Mouse (Mus musculus) limb, embryonic 14.5 days (tissue): ENCODE data around the gene Arhgef11. TPM values are rescaled to one million over a fixed set of nuclear protein-coding genes. Genes with fewer than 3 reads are reported as not detected.

Source experiments
- ATAC-seq: fragments of 200-750 bp; cut with Nextera tagmentation; 2 replicates; pipeline ENCODE4 v1.8.0; 2017; ENCODE audit warnings: low read depth, moderate number of reproducible peaks, moderate TSS enrichment; ENCODE audit not compliant: low FRiP score
- DNase-seq: peaks from one replicate; pipeline ENCODE4 v3.0.0-alpha.2; 2015; ENCODE audit warnings: low spot score
- H3K27ac ChIP-seq: fragments of 300-500 bp; sonication (generic); replicated peaks from 2 replicates; pipeline ENCODE4 v1.5.1; 2014; ENCODE audit warnings: low read depth, mild to moderate bottlenecking, low read length, moderate library complexity, mixed read lengths
- H3K27me3 ChIP-seq: fragments of 300-500 bp; sonication (generic); 2 replicates; pipeline ENCODE4 v1.6.1; 2014; ENCODE audit warnings: low read length, mixed read lengths; ENCODE audit not compliant: control insufficient read depth, insufficient read depth
- H3K36me3 ChIP-seq: fragments of 300-500 bp; sonication (generic); 2 replicates; pipeline ENCODE4 v1.6.1; 2014; ENCODE audit warnings: mild to moderate bottlenecking, low read length, moderate library complexity, mixed read lengths; ENCODE audit not compliant: control insufficient read depth, insufficient read depth
- H3K4me1 ChIP-seq: fragments of 300-500 bp; sonication (generic); 2 replicates; pipeline ENCODE4 v1.6.1; 2014; ENCODE audit warnings: antibody characterized with exemption, low read length, mixed read lengths; ENCODE audit not compliant: control insufficient read depth, insufficient read depth
- H3K4me2 ChIP-seq: fragments of 300-500 bp; sonication (generic); replicated peaks from 2 replicates; pipeline ENCODE4 v1.6.1; 2014; ENCODE audit warnings: low read depth, mild to moderate bottlenecking, low read length, moderate library complexity; ENCODE audit not compliant: severe bottlenecking
- H3K4me3 ChIP-seq: fragments of 300-500 bp; sonication (generic); replicated peaks from 2 replicates; pipeline ENCODE4 v1.5.1; 2014; ENCODE audit warnings: low read length
- H3K9ac ChIP-seq: fragments of 300-500 bp; sonication (generic); 2 replicates; pipeline ENCODE4 v1.6.1; 2014; ENCODE audit warnings: mild to moderate bottlenecking, low read depth, low read length, moderate library complexity; ENCODE audit not compliant: severe bottlenecking
- H3K9me3 ChIP-seq: fragments of 300-500 bp; sonication (generic); 2 replicates; pipeline ENCODE4 v1.6.1; 2016; ENCODE audit warnings: low read length; ENCODE audit not compliant: control insufficient read depth
- POLR2A ChIP-seq: fragments of 200-500 bp; IDR thresholded peaks from 2 replicates; pipeline ENCODE4 v1.8.0; 2012; ENCODE audit warnings: inconsistent platforms, mild to moderate bottlenecking, moderate library complexity, borderline replicate concordance; ENCODE audit not compliant: insufficient read depth, insufficient read length; ENCODE audit errors: extremely low read depth
- WGBS: fragments of 180-500 bp; shearing (Covaris S2); extraction: QIAGEN DNeasy Blood & Tissue Kit; methylation state at CpG from one replicate; pipeline ENCODE4 v1.1.7; 2014; 5-methylcytosine and 5-hydroxymethylcytosine counted together
- polyA plus RNA-seq, 2 experiments: library from polyadenylated mRNA; depleted of rRNA in 1 of 2; stranded (reverse) in 1 of 2; unstranded in 1 of 2; fragments of >200 nt; fragmentation: Nextera tagmentation in 1 of 2; extraction: Ambion mirVana in 1 of 2; gene quantifications; 2 replicates each; pipeline versions ENCODE4 v1.2.1 to v1.2.3; 2012 to 2014

Arhgef11 gene
- polyA plus RNA-seq, 2 experiments = 16.1 to 28.2 TPM

DNA sequence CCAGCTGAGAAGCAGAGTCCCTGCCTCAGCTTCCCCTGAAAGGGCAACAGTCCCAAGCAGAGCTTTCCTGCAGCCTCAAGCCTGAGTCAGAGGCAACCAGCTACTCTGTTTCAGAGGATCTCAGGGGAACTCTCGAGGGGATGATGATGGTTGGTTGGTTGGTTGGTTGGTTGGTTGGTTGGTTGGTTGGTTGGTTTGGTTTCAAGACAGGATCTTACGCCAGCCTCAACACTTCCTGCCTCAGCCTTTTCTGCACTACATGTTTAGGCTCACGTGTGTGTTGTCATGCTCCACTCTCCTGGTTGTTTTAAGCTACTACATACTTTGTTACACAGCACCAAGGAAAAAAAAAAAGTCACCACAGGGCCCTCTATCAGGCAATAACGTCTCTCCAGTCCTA lies 126.6 kb downstream of the Arhgef11 start:
- 0 out of 2 replicates have a peak, but pooled peaks cover 10% of the 10 kb centered on the region for H3K4me1 ChIP-seq
- H3K9ac ChIP-seq = no peak overlapping the region
- TF ChIP-seq POLR2A = no peak
- no peak overlapping the region for H3K27ac ChIP-seq
- H3K27me3 ChIP-seq = no peaks in the 10 kb centered on the region
- 88% methylated on average over 4 of the region's 4 CpGs for WGBS
- H3K36me3 ChIP-seq = 0 out of 2 replicates have a peak, but pooled peaks cover 6% of the 10 kb centered on the region
- H3K9me3 ChIP-seq = no peaks in the 10 kb centered on the region
- no peak overlapping the region for H3K4me3 ChIP-seq
- H3K4me2 ChIP-seq = no peak overlapping the region
- ATAC-seq = no peak
- no peak for DNase-seq

DNA sequence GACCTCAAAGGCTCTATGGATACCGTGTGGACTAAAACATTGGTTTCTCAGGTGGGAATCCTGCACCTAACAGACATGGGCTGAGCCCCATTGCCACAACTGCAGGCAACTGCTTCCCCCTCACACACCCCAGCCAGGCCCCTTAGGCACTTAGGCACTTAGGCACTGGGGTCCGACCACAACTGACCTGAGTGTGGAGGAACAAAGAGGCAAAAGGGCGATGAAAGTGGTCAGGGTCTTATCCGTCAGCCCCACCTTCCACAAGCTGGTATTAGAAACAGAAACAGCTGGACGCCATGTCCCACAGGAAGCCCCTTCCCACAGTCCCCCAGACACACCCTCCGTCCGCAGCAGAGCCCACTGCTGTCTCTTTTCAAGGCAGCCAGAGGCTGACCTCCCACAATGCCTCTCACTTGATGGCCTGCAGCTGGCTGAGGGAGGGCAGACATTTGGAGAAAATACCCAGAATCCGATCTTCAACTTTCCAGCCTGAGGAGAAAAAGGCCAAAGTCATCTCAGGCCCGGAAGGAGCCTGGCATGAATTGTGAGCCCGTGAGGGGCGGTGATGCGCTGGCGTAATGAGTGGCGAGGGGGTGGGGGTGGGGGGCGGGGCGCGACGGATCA lies 127.8 kb downstream of the Arhgef11 start:
- TF ChIP-seq POLR2A = no peak
- H3K4me1 ChIP-seq = 0 out of 2 replicates have a peak, but pooled peaks cover 10% of the 10 kb centered on the region
- H3K4me3 ChIP-seq = 0 out of 2 replicates have a peak overlapping the region, but pooled peaks have one; percentile 8
- no peak overlapping the region for H3K27ac ChIP-seq
- DNase-seq (no peak), ATAC-seq (no peak)
- 27% methylated on average over 17 of the region's 18 CpGs for WGBS
- peak overlapping the region; percentile 37 for H3K4me2 ChIP-seq
- peaks cover 11% of the 10 kb centered on the region; the same call in 1 of the 2 replicates for H3K36me3 ChIP-seq
- H3K27me3 ChIP-seq = no peaks in the 10 kb centered on the region
- H3K9ac ChIP-seq = peak overlapping the region; percentile 45; the same call in 1 of the 2 replicates
- no peaks in the 10 kb centered on the region for H3K9me3 ChIP-seq

DNA sequence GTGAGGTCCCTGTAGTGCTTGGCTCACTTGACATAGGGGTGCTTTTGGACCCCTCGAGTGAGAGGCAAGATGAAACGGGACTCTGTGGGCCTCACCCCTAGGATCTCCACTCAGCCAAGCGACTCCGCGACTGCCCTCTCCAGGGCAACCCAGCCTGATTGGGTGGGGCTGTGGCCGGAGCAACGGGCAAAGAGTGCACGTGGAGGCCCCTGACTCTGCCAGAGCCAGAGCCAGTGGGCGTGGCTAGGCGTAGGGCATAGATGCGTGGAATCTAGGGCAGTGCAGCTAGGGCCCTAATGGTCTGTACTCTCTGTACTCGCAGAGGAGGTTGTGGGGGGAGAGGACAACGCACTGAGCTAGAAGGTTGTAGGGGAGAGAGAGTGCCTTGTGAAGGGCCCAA lies 131.1 kb downstream of the Arhgef11 start, which contains the start of gene Lrrc71:
Lrrc71 (minus strand) TSS at position 195 of the 400 bp plus-strand sequence.
- Histone ChIP-seq H3K27ac (no peak within 1 kb of the TSS), H3K4me2 (no peak within 1 kb of the TSS), H3K4me1 (0 out of 2 replicates have a peak, but pooled peaks cover 10% of the 10 kb centered on the region), H3K36me3 (peaks cover 6% of the 10 kb centered on the region), H3K4me3 (no peak within 1 kb of the TSS), H3K9ac (no peak within 1 kb of the TSS), H3K27me3 (no peaks in the 10 kb centered on the region), H3K9me3 (no peaks in the 10 kb centered on the region)
- no peak for TF ChIP-seq POLR2A
- DNase-seq = no peak
- 53% methylated on average over 13 of the region's 13 CpGs for WGBS
- no peak for ATAC-seq

DNA sequence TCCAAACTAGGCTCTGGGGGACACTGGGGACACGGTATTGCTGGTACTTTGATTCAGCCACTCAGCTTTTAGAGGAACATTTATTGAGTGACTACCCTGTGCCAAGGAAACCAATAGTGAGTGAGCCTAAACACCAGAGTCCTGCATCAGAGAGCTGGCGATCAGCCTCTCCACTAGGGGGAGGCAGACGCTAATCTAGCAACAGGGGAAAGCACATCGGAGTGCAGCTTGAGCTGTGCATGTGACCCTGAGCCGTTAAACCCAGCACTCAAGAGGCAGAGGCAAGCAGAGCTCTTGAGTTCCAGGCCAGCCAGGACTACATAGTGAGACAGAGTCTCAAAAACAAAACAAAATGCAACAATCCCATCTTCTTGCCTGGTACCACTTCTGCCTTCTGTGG lies 131.7 kb downstream of the Arhgef11 start:
- Histone ChIP-seq H3K4me1 (0 out of 2 replicates have a peak, but pooled peaks cover 10% of the 10 kb centered on the region), H3K36me3 (peaks cover 9% of the 10 kb centered on the region), H3K27ac (no peak overlapping the region), H3K9ac (no peak overlapping the region), H3K9me3 (no peaks in the 10 kb centered on the region), H3K27me3 (no peaks in the 10 kb centered on the region), H3K4me2 (no peak overlapping the region), H3K4me3 (no peak overlapping the region)
- no peak for TF ChIP-seq POLR2A
- ATAC-seq = no peak
- peak; percentile 45 for DNase-seq
- WGBS = 15% methylated on average over 5 of the region's 5 CpGs

DNA sequence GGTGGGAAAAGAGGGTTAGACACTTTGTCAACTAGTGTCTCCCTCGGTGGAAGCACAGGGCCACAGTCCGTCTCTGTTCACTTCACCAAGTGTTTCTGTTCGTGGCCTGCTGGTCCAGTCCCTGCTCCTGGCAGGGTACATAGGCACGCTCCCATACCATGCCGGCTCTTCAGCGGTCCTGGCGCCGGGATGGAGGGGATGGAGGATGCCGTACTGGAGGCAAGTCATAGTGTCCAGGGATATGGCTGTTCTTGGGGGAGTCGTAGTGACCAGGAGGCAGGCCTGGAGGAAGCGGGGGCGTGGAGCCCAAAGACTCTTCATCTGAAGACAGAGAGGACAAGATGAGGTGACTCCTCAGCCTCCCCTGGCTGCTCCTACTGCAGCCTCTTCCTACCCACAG lies 132.6 kb downstream of the Arhgef11 start:
- Histone ChIP-seq H3K27me3 (no peaks in the 10 kb centered on the region), H3K27ac (no peak overlapping the region), H3K4me1 (0 out of 2 replicates have a peak, but pooled peaks cover 7% of the 10 kb centered on the region), H3K4me3 (no peak overlapping the region), H3K36me3 (peaks cover 9% of the 10 kb centered on the region), H3K9me3 (no peaks in the 10 kb centered on the region), H3K9ac (no peak overlapping the region), H3K4me2 (no peak overlapping the region)
- ATAC-seq = no peak
- WGBS = 90% methylated on average over 12 of the region's 12 CpGs
- no peak for TF ChIP-seq POLR2A
- no peak for DNase-seq
